Mouse (Mus musculus): ENCODE results near the gene Ttyh3. TPM values are rescaled to one million over a fixed set of nuclear protein-coding genes. Genes with fewer than 3 reads are reported as not detected.
A peak's percentile ranks its signal among the peaks of the same experiment; 100 is the strongest.

Gene Ttyh3
- polyA plus RNA-seq, 1 experiment, result 46.0 TPM

- Histone ChIP-seq H3K27me3 (ENCODE audit: control insufficient read depth, insufficient read depth, insufficient read length) (no peaks in the 10 kb centered on the region), H3K36me3 (ENCODE audit: control insufficient read depth, insufficient read depth) (peaks cover 5% of the 10 kb centered on the region), H3K4me3 (ENCODE audit: insufficient read depth, poor library complexity, severe bottlenecking) (no peak overlapping the region), H3K79me2 (ENCODE audit: control insufficient read depth, insufficient read depth) (no peaks in the 10 kb centered on the region), H3K79me3 (ENCODE audit: low read depth) (no peaks in the 10 kb centered on the region), H3ac (ENCODE audit: control insufficient read depth, insufficient read length, low read depth) (no peak overlapping the region)
- TF ChIP-seq MYOG (IDR thresholded peaks at IDR 0.05; ENCODE audit: control insufficient read depth, extremely low read depth, insufficient read length) (no peak), MYOD1 (IDR thresholded peaks at IDR 0.05; ENCODE audit: control insufficient read depth, insufficient read length, low read depth) (no peak), FOSL1 (IDR thresholded peaks at IDR 0.05; ENCODE audit: insufficient read depth, low read length, poor library complexity, severe bottlenecking) (no peak), CEBPB (IDR thresholded peaks at IDR 0.05; ENCODE audit: low read depth) (no peak), MAX (IDR thresholded peaks at IDR 0.05) (no peak), CTCF (IDR thresholded peaks at IDR 0.05; ENCODE audit: control insufficient read depth, insufficient read depth, insufficient read length) (no peak), USF1 (IDR thresholded peaks at IDR 0.05; ENCODE audit: low read depth) (no peak)
These were observed 27.7 kb downstream of the Ttyh3 start for GRCm38 (mm10) chr5:140621092-140621491.

GRCm38 (mm10) chr5:140619895-140620736, 28.7 kb downstream of the Ttyh3 start:
- no peaks in the 10 kb centered on the region for H3K79me3 ChIP-seq (ENCODE audit: low read depth)
- TF ChIP-seq MYOD1 (IDR thresholded peaks at IDR 0.05; ENCODE audit: control insufficient read depth, insufficient read length, low read depth) (no peak), MYOG (IDR thresholded peaks at IDR 0.05; ENCODE audit: control insufficient read depth, extremely low read depth, insufficient read length) (no peak), FOSL1 (IDR thresholded peaks at IDR 0.05; ENCODE audit: insufficient read depth, low read length, poor library complexity, severe bottlenecking) (no peak), USF1 (IDR thresholded peaks at IDR 0.05; ENCODE audit: low read depth) (no peak), CEBPB (IDR thresholded peaks at IDR 0.05; ENCODE audit: low read depth) (no peak), MAX (IDR thresholded peaks at IDR 0.05) (no peak), CTCF (IDR thresholded peaks at IDR 0.05; ENCODE audit: control insufficient read depth, insufficient read depth, insufficient read length) (no peak)
- H3K4me3 ChIP-seq (ENCODE audit: insufficient read depth, poor library complexity, severe bottlenecking), result no peak overlapping the region
- no peaks in the 10 kb centered on the region for H3K27me3 ChIP-seq (ENCODE audit: control insufficient read depth, insufficient read depth, insufficient read length)
- peaks cover 8% of the 10 kb centered on the region for H3K36me3 ChIP-seq (ENCODE audit: control insufficient read depth, insufficient read depth)
- H3K79me2 ChIP-seq (ENCODE audit: control insufficient read depth, insufficient read depth), result no peaks in the 10 kb centered on the region
- no peak overlapping the region for H3ac ChIP-seq (ENCODE audit: control insufficient read depth, insufficient read length, low read depth)

GRCm38 (mm10) chr5:140619151-140619771, 29.6 kb downstream of the Ttyh3 start:
- H3K27me3 ChIP-seq (ENCODE audit: control insufficient read depth, insufficient read depth, insufficient read length), result no peaks in the 10 kb centered on the region
- peaks cover 14% of the 10 kb centered on the region for H3K36me3 ChIP-seq (ENCODE audit: control insufficient read depth, insufficient read depth)
- H3ac ChIP-seq (ENCODE audit: control insufficient read depth, insufficient read length, low read depth), result no peak overlapping the region
- H3K79me3 ChIP-seq (ENCODE audit: low read depth), result no peaks in the 10 kb centered on the region
- peak; percentile 88 for TF ChIP-seq CTCF (IDR thresholded peaks at IDR 0.05; ENCODE audit: control insufficient read depth, insufficient read depth, insufficient read length)
- TF ChIP-seq CEBPB (IDR thresholded peaks at IDR 0.05; ENCODE audit: low read depth), result no peak
- no peak for TF ChIP-seq FOSL1 (IDR thresholded peaks at IDR 0.05; ENCODE audit: insufficient read depth, low read length, poor library complexity, severe bottlenecking)
- TF ChIP-seq MYOD1 (IDR thresholded peaks at IDR 0.05; ENCODE audit: control insufficient read depth, insufficient read length, low read depth), result no peak
- TF ChIP-seq MAX (IDR thresholded peaks at IDR 0.05), result no peak
- TF ChIP-seq USF1 (IDR thresholded peaks at IDR 0.05; ENCODE audit: low read depth), result no peak
- no peak for TF ChIP-seq MYOG (IDR thresholded peaks at IDR 0.05; ENCODE audit: control insufficient read depth, extremely low read depth, insufficient read length)
- no peak overlapping the region for H3K4me3 ChIP-seq (ENCODE audit: insufficient read depth, poor library complexity, severe bottlenecking)
- no peaks in the 10 kb centered on the region for H3K79me2 ChIP-seq (ENCODE audit: control insufficient read depth, insufficient read depth)

- peaks cover 3% of the 10 kb centered on the region for H3K79me3 ChIP-seq (ENCODE audit: low read depth)
- TF ChIP-seq FOSL1 (IDR thresholded peaks at IDR 0.05; ENCODE audit: insufficient read depth, low read length, poor library complexity, severe bottlenecking) (no peak), MAX (IDR thresholded peaks at IDR 0.05) (no peak), CEBPB (IDR thresholded peaks at IDR 0.05; ENCODE audit: low read depth) (no peak), MYOG (IDR thresholded peaks at IDR 0.05; ENCODE audit: control insufficient read depth, extremely low read depth, insufficient read length) (no peak), CTCF (IDR thresholded peaks at IDR 0.05; ENCODE audit: control insufficient read depth, insufficient read depth, insufficient read length) (no peak), MYOD1 (IDR thresholded peaks at IDR 0.05; ENCODE audit: control insufficient read depth, insufficient read length, low read depth) (no peak), USF1 (IDR thresholded peaks at IDR 0.05; ENCODE audit: low read depth) (no peak)
- peaks cover 12% of the 10 kb centered on the region for H3K79me2 ChIP-seq (ENCODE audit: control insufficient read depth, insufficient read depth)
- H3ac ChIP-seq (ENCODE audit: control insufficient read depth, insufficient read length, low read depth), result no peak overlapping the region
- no peak overlapping the region for H3K4me3 ChIP-seq (ENCODE audit: insufficient read depth, poor library complexity, severe bottlenecking)
- peaks cover 30% of the 10 kb centered on the region for H3K36me3 ChIP-seq (ENCODE audit: control insufficient read depth, insufficient read depth)
- H3K27me3 ChIP-seq (ENCODE audit: control insufficient read depth, insufficient read depth, insufficient read length), result no peaks in the 10 kb centered on the region
These were observed 31.1 kb downstream of the Ttyh3 start for GRCm38 (mm10) chr5:140617714-140618113.

DNA sequence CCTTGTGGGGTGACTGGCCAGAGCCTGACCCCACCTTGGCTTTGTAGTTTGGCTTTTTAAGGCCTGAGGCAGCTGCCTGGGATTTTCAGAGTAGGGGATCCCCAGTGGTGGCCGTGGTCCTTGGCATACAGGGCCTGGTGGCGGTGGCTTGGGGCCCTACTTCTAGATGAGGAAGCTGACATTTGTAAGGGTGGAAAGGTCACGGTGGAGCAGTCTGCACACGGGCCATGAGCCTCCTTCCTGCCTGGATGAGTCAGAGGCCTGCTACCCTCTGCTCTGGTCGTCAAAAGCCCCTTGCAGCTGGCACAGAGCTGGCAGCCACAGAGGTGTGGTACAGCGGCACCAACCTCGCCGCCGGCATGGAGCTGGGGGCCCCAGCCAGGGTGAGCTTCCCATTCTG, 32.1 kb downstream of the Ttyh3 start:
- TF ChIP-seq FOSL1 (IDR thresholded peaks at IDR 0.05; ENCODE audit: insufficient read depth, low read length, poor library complexity, severe bottlenecking) (no peak), MAX (IDR thresholded peaks at IDR 0.05) (no peak), MYOD1 (IDR thresholded peaks at IDR 0.05; ENCODE audit: control insufficient read depth, insufficient read length, low read depth) (no peak)
- H3K4me3 ChIP-seq (ENCODE audit: insufficient read depth, poor library complexity, severe bottlenecking), result no peak overlapping the region
- H3K36me3 ChIP-seq (ENCODE audit: control insufficient read depth, insufficient read depth), result peaks cover 35% of the 10 kb centered on the region
- no peak overlapping the region for H3ac ChIP-seq (ENCODE audit: control insufficient read depth, insufficient read length, low read depth)
- no peaks in the 10 kb centered on the region for H3K27me3 ChIP-seq (ENCODE audit: control insufficient read depth, insufficient read depth, insufficient read length)
- peaks cover 5% of the 10 kb centered on the region for H3K79me3 ChIP-seq (ENCODE audit: low read depth)
- peaks cover 22% of the 10 kb centered on the region for H3K79me2 ChIP-seq (ENCODE audit: control insufficient read depth, insufficient read depth)
